Mouse (Mus musculus) A20 (cell line): ENCODE measurements around the gene Depp1.
A peak's percentile ranks its signal among the peaks of the same experiment; 100 is the strongest.

Experiments used
- DNase-seq: peaks from one replicate; pipeline ENCODE4 v3.0.0-alpha.2; 2011; ENCODE audit warnings: low read depth, low spot score

Depp1 gene

DNA sequence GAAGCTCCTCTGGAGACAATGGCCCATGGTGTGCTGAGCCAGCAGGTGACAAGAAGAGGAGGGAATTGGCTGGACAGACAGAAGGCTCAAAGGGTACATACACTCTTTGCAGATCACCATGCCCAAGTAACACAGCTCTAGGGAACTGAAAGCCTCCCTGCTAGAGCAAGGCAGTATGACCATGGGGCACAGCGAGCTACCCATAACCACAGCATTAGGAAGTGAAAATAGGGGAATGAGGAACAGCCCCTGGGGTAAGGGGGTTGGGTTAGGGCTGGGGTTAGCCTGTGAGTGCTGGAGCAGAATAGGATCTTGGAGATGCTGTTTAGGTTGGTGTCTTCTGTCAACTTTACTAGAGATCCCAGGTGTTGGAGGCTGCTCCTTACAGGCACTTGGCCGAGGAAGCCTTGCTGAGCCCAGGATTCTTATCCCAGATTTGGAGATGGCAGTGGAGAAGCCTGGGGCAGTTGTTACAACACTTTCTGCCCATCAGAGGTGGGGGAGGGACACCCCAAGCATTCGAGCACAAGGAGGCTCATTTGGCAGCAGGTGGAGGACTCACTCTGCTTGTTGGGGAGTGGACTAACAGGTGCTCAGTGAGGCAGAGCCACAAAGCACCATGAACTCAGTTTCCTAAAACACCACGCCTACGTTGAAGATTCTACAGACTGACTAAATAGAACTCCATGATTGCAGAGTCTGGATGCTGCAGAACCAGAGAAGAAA lies 29.3 kb downstream of the Depp1 start:
- peak; percentile 92 for DNase-seq

DNA sequence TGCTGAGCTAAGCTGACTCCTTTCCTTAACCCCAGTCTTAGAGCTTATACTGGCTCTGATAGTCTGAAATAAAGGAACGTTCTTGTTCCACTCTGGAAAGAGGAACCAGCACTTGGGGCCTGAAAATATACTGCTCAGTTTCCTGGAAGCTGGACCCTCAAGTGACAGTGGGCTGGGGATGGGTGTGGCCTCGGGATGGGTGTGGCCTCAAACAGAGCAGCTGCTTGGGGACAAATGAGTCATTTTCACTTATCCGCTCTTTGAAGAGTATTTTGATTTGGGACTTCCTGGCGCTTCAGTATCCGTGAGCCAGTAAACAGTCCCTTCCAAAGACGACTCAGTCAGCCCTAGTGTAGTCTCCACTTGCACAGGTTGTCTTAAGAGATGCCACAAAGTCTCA lies 31.9 kb downstream of the Depp1 start:
- peak; percentile 75 for DNase-seq

DNA sequence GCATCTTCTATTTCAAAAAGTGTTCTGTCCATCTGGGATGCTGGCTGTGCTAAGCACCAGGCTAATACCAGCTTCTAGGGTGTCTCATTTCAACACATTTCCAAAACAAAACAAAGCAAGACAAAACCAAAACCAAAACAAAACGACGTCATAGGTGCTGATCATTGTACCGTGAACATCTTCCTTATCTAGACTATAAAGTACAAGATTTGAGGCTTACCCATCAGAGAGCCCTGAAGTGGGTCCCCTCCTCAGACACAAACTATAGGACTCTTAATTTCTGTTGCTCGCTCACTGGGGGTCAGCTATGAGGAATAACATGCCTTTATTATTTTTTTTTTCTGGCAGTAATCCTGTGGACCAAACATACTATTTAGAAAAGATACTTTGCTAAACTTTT lies 43.2 kb downstream of the Depp1 start:
- DNase-seq = peak; percentile 66

DNA sequence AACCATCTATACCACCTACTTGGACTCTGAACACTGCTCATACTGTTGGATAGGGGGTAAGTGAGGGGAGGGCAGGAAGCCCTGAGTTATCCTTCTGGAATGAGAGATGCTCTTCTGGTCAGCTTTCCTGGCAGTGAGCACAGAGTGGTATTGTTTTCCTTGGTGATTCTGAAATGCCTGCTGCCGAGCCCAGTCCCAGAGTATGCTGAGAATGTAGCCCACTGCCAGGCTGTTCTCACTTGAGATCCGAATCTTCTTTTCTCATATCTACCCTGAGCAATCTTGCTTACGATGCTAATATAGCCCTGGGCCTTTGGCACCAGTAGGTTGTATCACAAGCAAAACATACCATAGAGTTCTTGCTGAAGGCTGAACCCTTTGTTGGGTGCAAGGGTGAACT lies 43.9 kb downstream of the Depp1 start:
- DNase-seq = no peak

GRCm38 (mm10) chr6:116697413-116697812 lies 47.0 kb downstream of the Depp1 start:
- DNase-seq = peak; percentile 55

GRCm38 (mm10) chr6:116697896-116698425 lies 47.6 kb downstream of the Depp1 start:
- DNase-seq = no peak

DNA sequence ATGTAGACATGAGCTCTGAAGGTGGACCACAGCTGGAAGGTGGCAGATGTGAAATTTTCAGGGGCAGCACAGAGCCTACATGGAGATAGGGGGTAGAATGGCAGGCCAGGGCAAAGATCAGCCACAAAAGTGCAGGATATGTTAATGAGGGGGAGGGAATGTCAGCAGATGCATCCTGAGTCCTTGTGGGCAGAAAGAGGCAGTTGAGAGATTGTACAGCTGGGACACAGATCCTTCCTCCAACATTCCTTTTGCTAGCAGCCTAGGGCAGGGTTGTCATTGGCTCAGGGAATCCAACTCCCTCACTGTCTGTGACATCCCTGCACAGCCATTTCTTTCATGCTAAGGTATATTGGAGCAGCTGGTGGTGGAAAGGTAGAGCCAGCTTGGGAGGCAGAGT lies 50.4 kb downstream of the Depp1 start:
- no peak for DNase-seq
